ENCODE assay signal across 26 mouse cellular contexts in genomic region chr8:116141363-116141762, GRCm38 (mm10).
DNase-seq lines count a peak whose midpoint lies in the region; ATAC-seq and TF ChIP-seq lines count a peak whose summit lies in the region.
"Had no signal": no experiment of that assay in that cellular context is flagged by ENCODE, and none has a peak within 500 bp of the region (broad histone marks: within the 10 kb centered on the region; RNA-seq: fewer than 3 reads in every experiment).

No protein-coding gene starts in this region.

- H3K4me3 ChIP-seq in kidney, adult 2 months (ENCODE audit: insufficient read depth, low read depth, low read length) = no peak overlapping the region
- H3K4me3 ChIP-seq in intestine, postnatal 0 days (ENCODE audit: low read depth, low read length) = no peak overlapping the region
- H3K4me3 ChIP-seq: embryonic facial prominence, embryonic 13.5 days; embryonic facial prominence, embryonic 15.5 days; erythroblast, embryonic 14.5 days; forebrain, embryonic 10.5 days; forebrain, embryonic 12.5 days had no signal

- no peak for TF ChIP-seq POLR2A in kidney, adult 2 months (IDR thresholded peaks at IDR 0.05; ENCODE audit: low read depth, low read length)

- no peak for TF ChIP-seq CTCF in kidney, adult 2 months (conservative IDR thresholded peaks at IDR 0.05; ENCODE audit: insufficient read depth, insufficient read length, low read depth, low read length)
- no peak for TF ChIP-seq CTCF in intestine, postnatal 0 days (IDR thresholded peaks at IDR 0.05; ENCODE audit: low read depth)

- H3K9ac ChIP-seq in intestine, postnatal 0 days (ENCODE audit: low read depth, low read length) = no peak overlapping the region
- H3K9ac ChIP-seq: embryonic facial prominence, embryonic 13.5 days; embryonic facial prominence, embryonic 15.5 days; forebrain, embryonic 12.5 days had no signal

- no peaks in the 10 kb centered on the region for H3K36me3 ChIP-seq in kidney, adult 2 months (ENCODE audit: control insufficient read depth, insufficient read depth, low read length)
- no peaks in the 10 kb centered on the region for H3K36me3 ChIP-seq in intestine, postnatal 0 days (ENCODE audit: control insufficient read depth, insufficient read depth)
- H3K36me3 ChIP-seq: embryonic facial prominence, embryonic 13.5 days; embryonic facial prominence, embryonic 15.5 days; forebrain, embryonic 10.5 days; forebrain, embryonic 12.5 days; G1E had no signal

- H3K27me3 ChIP-seq in kidney, adult 2 months (replicated peaks; ENCODE audit: control insufficient read depth, insufficient read depth, low read length) = no peaks in the 10 kb centered on the region
- H3K27me3 ChIP-seq in intestine, postnatal 0 days (replicated peaks; ENCODE audit: control insufficient read depth, insufficient read depth, low read length) = no peaks in the 10 kb centered on the region
- H3K27me3 ChIP-seq: embryonic facial prominence, embryonic 13.5 days; embryonic facial prominence, embryonic 15.5 days; Patski had no signal

- 0 out of 2 replicates have a peak, but pooled peaks have one; percentile 53 for ATAC-seq in intestine, postnatal 0 days
- ATAC-seq: activated CD4-positive, CD25-positive, alpha-beta regulatory T cell, adult 4 months; CD4-positive, CD25-positive, alpha-beta regulatory T cell, adult 4 months; forebrain, embryonic 14.5 days; Patski had no signal

- 68% methylated on average over 5 of the region's 5 CpGs for WGBS in kidney, adult 2 months
- 39% methylated on average over 5 of the region's 5 CpGs for WGBS in intestine, postnatal 0 days

- H3K27ac ChIP-seq in kidney, adult 2 months (ENCODE audit: insufficient read depth, low read depth, low read length) = no peak overlapping the region
- 0 out of 2 replicates have a peak overlapping the region, but pooled peaks have one; percentile 22 for H3K27ac ChIP-seq in intestine, postnatal 0 days (ENCODE audit: low read depth, low read length)
- H3K27ac ChIP-seq: embryonic facial prominence, embryonic 13.5 days; embryonic facial prominence, embryonic 15.5 days; forebrain, embryonic 10.5 days; forebrain, embryonic 12.5 days had no signal

- no peaks in the 10 kb centered on the region for H3K9me3 ChIP-seq in intestine, postnatal 0 days (ENCODE audit: control insufficient read depth)
- H3K9me3 ChIP-seq: embryonic facial prominence, embryonic 15.5 days; forebrain, embryonic 10.5 days; forebrain, embryonic 12.5 days had no signal

- DNase-seq in kidney, adult 2 months = peak; percentile 11
- DNase-seq in kidney, adult 18-20 months = no peak
- DNase-seq in kidney, postnatal 36 days = peak; percentile 5 to 21
- no peak for DNase-seq in kidney, postnatal 14 days
- DNase-seq in embryo, embryonic 9.5 days (ENCODE audit: extremely low spot score) = no peak
- no peak for DNase-seq in urinary bladder, postnatal 14 days (ENCODE audit: low spot score)
- DNase-seq: adrenal gland, adult 8-10 months; adrenal gland, postnatal 14 days; adrenal gland, postnatal 36 days; B cell, adult 2 months; cerebellum, adult 11-12 months; cerebellum, adult 2 months; cerebellum, adult 9-10 months; cerebellum, postnatal 10 days; cerebellum, postnatal 25 days had no signal

- 0 out of 2 replicates have a peak, but pooled peaks cover 5% of the 10 kb centered on the region for H3K4me1 ChIP-seq in kidney, adult 2 months (ENCODE audit: control insufficient read depth, insufficient read depth, low read length)
- H3K4me1 ChIP-seq in intestine, postnatal 0 days (replicated peaks; ENCODE audit: control insufficient read depth, insufficient read depth, low read length) = no peaks in the 10 kb centered on the region
- H3K4me1 ChIP-seq: embryonic facial prominence, embryonic 13.5 days had no signal

- no peak overlapping the region for H3K4me2 ChIP-seq in intestine, postnatal 0 days (replicated peaks; ENCODE audit: low read depth)
- H3K4me2 ChIP-seq: embryonic facial prominence, embryonic 13.5 days; embryonic facial prominence, embryonic 15.5 days; forebrain, embryonic 12.5 days had no signal

Comparison
In these comparisons a context has a peak if more than half of its experiments do, and no peak if none do; other contexts are left out.
1. DNase-seq: peak in kidney, adult 2 months (single experiment) and kidney, postnatal 36 days (2 of 2); none in kidney, adult 18-20 months (single experiment), kidney, postnatal 14 days (single experiment), embryo, embryonic 9.5 days (single experiment) and urinary bladder, postnatal 14 days (single experiment).